Mouse (Mus musculus): ENCODE measurements around the gene Itih3. TPM values are rescaled to one million over a fixed set of nuclear protein-coding genes. Genes with fewer than 3 reads are reported as not detected.

Itih3 gene
- polyA plus RNA-seq (2015; fragmentation: Nextera tagmentation; extraction: Ambion mirVana) = 3.2 and 5.1 TPM in 2 replicates

GRCm38 (mm10) chr14:30923375-30924105, at the start of gene Itih3:
Itih3 (minus strand) TSS chr14:30923760.
- H3K4me3 ChIP-seq (replicated peaks) = no peak within 1 kb of the TSS
- no peak for ATAC-seq
- no peak within 1 kb of the TSS for H3K9ac ChIP-seq
- no peaks in the 10 kb centered on the region for H3K4me1 ChIP-seq (replicated peaks)
- no peak within 1 kb of the TSS for H3K27ac ChIP-seq
- H3K9me3 ChIP-seq = no peaks in the 10 kb centered on the region
- H3K4me2 ChIP-seq (replicated peaks) = no peak within 1 kb of the TSS
- H3K36me3 ChIP-seq = no peaks in the 10 kb centered on the region
- H3K27me3 ChIP-seq (replicated peaks) = no peaks in the 10 kb centered on the region
- 38% methylated on average over 6 of the region's 6 CpGs for WGBS

- H3K4me3 ChIP-seq (replicated peaks) = no peak overlapping the region
- no peak overlapping the region for H3K9ac ChIP-seq
- ATAC-seq = no peak
- H3K4me2 ChIP-seq (replicated peaks) = no peak overlapping the region
- H3K4me1 ChIP-seq (replicated peaks) = no peaks in the 10 kb centered on the region
- 92% methylated on average over 1 of the region's 1 CpGs for WGBS
- no peak overlapping the region for H3K27ac ChIP-seq
- no peaks in the 10 kb centered on the region for H3K27me3 ChIP-seq (replicated peaks)
- H3K36me3 ChIP-seq = no peaks in the 10 kb centered on the region; the same call in 1 of the 2 replicates
- no peaks in the 10 kb centered on the region for H3K9me3 ChIP-seq
These were observed 36.8 kb upstream of the Itih3 start for GRCm38 (mm10) chr14:30960366-30960765.

- 94% methylated on average over 4 of the region's 4 CpGs for WGBS
These were observed 35.5 kb upstream of the Itih3 start for GRCm38 (mm10) chr14:30959031-30959430.

GRCm38 (mm10) chr14:30958517-30958916, 35.0 kb upstream of the Itih3 start:
- Histone ChIP-seq H3K36me3 (no peaks in the 10 kb centered on the region; the same call in 1 of the 2 replicates), H3K27me3 (replicated peaks) (no peaks in the 10 kb centered on the region), H3K4me3 (replicated peaks) (no peak overlapping the region), H3K27ac (no peak overlapping the region), H3K4me2 (replicated peaks) (no peak overlapping the region), H3K4me1 (replicated peaks) (no peaks in the 10 kb centered on the region), H3K9me3 (no peaks in the 10 kb centered on the region), H3K9ac (no peak overlapping the region)
- 70% methylated on average over 2 of the region's 2 CpGs for WGBS
- ATAC-seq = no peak

More at GRCm38 (mm10) chr14:30959031-30959430, 35.5 kb upstream of the Itih3 start:
- no peak overlapping the region for H3K27ac ChIP-seq
- H3K4me3 ChIP-seq (replicated peaks) = no peak overlapping the region
- no peaks in the 10 kb centered on the region for H3K4me1 ChIP-seq (replicated peaks)
- no peak for ATAC-seq
- no peak overlapping the region for H3K9ac ChIP-seq
- H3K9me3 ChIP-seq = no peaks in the 10 kb centered on the region
- H3K27me3 ChIP-seq (replicated peaks) = no peaks in the 10 kb centered on the region
- no peaks in the 10 kb centered on the region; the same call in 1 of the 2 replicates for H3K36me3 ChIP-seq
- no peak overlapping the region for H3K4me2 ChIP-seq (replicated peaks)

GRCm38 (mm10) chr14:30951154-30951825, 27.7 kb upstream of the Itih3 start, which contains the start of gene Nek4:
Nek4 (plus strand) TSS chr14:30951377.
- H3K4me1 ChIP-seq (replicated peaks) = 0 out of 2 replicates have a peak, but pooled peaks cover 2% of the 10 kb centered on the region
- no peaks in the 10 kb centered on the region for H3K36me3 ChIP-seq
- no peak within 1 kb of the TSS; the same call in 1 of the 2 replicates for H3K27ac ChIP-seq
- peak; percentile 100 for ATAC-seq
- H3K9me3 ChIP-seq = no peaks in the 10 kb centered on the region
- WGBS = under 1% methylated on average over 57 of the region's 57 CpGs
- H3K9ac ChIP-seq = peak within 1 kb of the TSS; percentile 70
- H3K4me3 ChIP-seq (replicated peaks) = peak within 1 kb of the TSS; percentile 71
- peak within 1 kb of the TSS; percentile 70 for H3K4me2 ChIP-seq (replicated peaks)
- no peaks in the 10 kb centered on the region for H3K27me3 ChIP-seq (replicated peaks)

- 0 out of 2 replicates have a peak, but pooled peaks cover 2% of the 10 kb centered on the region for H3K4me1 ChIP-seq (replicated peaks)
- H3K9ac ChIP-seq = no peak overlapping the region
- H3K4me2 ChIP-seq (replicated peaks) = no peak overlapping the region
- no peak overlapping the region for H3K27ac ChIP-seq
- H3K36me3 ChIP-seq = no peaks in the 10 kb centered on the region
- no peak overlapping the region for H3K4me3 ChIP-seq (replicated peaks)
- 88% methylated on average over 10 of the region's 10 CpGs for WGBS
- ATAC-seq = no peak
- H3K27me3 ChIP-seq (replicated peaks) = no peaks in the 10 kb centered on the region
- no peaks in the 10 kb centered on the region for H3K9me3 ChIP-seq
These were observed 26.4 kb upstream of the Itih3 start for GRCm38 (mm10) chr14:30949986-30950385.

- Histone ChIP-seq H3K36me3 (no peaks in the 10 kb centered on the region), H3K4me3 (replicated peaks) (no peak overlapping the region), H3K4me2 (replicated peaks) (no peak overlapping the region), H3K27me3 (replicated peaks) (no peaks in the 10 kb centered on the region), H3K9ac (no peak overlapping the region), H3K9me3 (no peaks in the 10 kb centered on the region), H3K4me1 (replicated peaks) (no peaks in the 10 kb centered on the region), H3K27ac (no peak overlapping the region)
- 66% methylated on average over 2 of the region's 2 CpGs for WGBS
- peak; percentile 17; the same call in 1 of the 2 replicates for ATAC-seq
These were observed 21.2 kb upstream of the Itih3 start for GRCm38 (mm10) chr14:30944745-30945144.

GRCm38 (mm10) chr14:30943860-30944674, 20.5 kb upstream of the Itih3 start:
- peak; percentile 41; the same call in 1 of the 2 replicates for ATAC-seq
- H3K27ac ChIP-seq = no peak overlapping the region

GRCm38 (mm10) chr14:30943038-30943437, 19.5 kb upstream of the Itih3 start, which contains the start of gene Itih1:
Itih1 (minus strand) TSS chr14:30943289.
- no peak within 1 kb of the TSS for H3K27ac ChIP-seq
- H3K36me3 ChIP-seq = no peaks in the 10 kb centered on the region
- H3K27me3 ChIP-seq (replicated peaks) = no peaks in the 10 kb centered on the region
- no peak within 1 kb of the TSS for H3K4me2 ChIP-seq (replicated peaks)
- 65% methylated on average over 7 of the region's 7 CpGs for WGBS
- no peaks in the 10 kb centered on the region for H3K4me1 ChIP-seq (replicated peaks)
- no peak for ATAC-seq
- H3K9ac ChIP-seq = no peak within 1 kb of the TSS
- no peak within 1 kb of the TSS for H3K4me3 ChIP-seq (replicated peaks)
- H3K9me3 ChIP-seq = no peaks in the 10 kb centered on the region

More at GRCm38 (mm10) chr14:30943860-30944674, 20.5 kb upstream of the Itih3 start:
- WGBS = 63% methylated on average over 11 of the region's 11 CpGs
- Histone ChIP-seq H3K4me1 (replicated peaks) (no peaks in the 10 kb centered on the region), H3K36me3 (no peaks in the 10 kb centered on the region), H3K9me3 (no peaks in the 10 kb centered on the region), H3K27me3 (replicated peaks) (no peaks in the 10 kb centered on the region), H3K4me3 (replicated peaks) (no peak overlapping the region), H3K9ac (no peak overlapping the region), H3K4me2 (replicated peaks) (no peak overlapping the region)

GRCm38 (mm10) chr14:30942254-30942653, 18.7 kb upstream of the Itih3 start:
- Histone ChIP-seq H3K27me3 (replicated peaks) (no peaks in the 10 kb centered on the region), H3K27ac (no peak overlapping the region), H3K36me3 (no peaks in the 10 kb centered on the region), H3K4me3 (replicated peaks) (no peak overlapping the region), H3K4me1 (replicated peaks) (no peaks in the 10 kb centered on the region), H3K9me3 (no peaks in the 10 kb centered on the region), H3K9ac (no peak overlapping the region), H3K4me2 (replicated peaks) (no peak overlapping the region)
- no peak for ATAC-seq
- 85% methylated on average over 4 of the region's 4 CpGs for WGBS

GRCm38 (mm10) chr14:30933351-30933750, 9.8 kb upstream of the Itih3 start:
- Histone ChIP-seq H3K4me1 (replicated peaks) (no peaks in the 10 kb centered on the region), H3K4me3 (replicated peaks) (no peak overlapping the region), H3K9me3 (no peaks in the 10 kb centered on the region), H3K27ac (no peak overlapping the region), H3K4me2 (replicated peaks) (no peak overlapping the region), H3K36me3 (no peaks in the 10 kb centered on the region), H3K9ac (no peak overlapping the region), H3K27me3 (replicated peaks) (no peaks in the 10 kb centered on the region)
- WGBS = 82% methylated on average over 9 of the region's 9 CpGs
- ATAC-seq = no peak

GRCm38 (mm10) chr14:30930386-30930785, 6.8 kb upstream of the Itih3 start:
- no peaks in the 10 kb centered on the region for H3K4me1 ChIP-seq (replicated peaks)
- H3K27ac ChIP-seq = no peak overlapping the region
- no peak overlapping the region for H3K4me2 ChIP-seq (replicated peaks)
- H3K9me3 ChIP-seq = no peaks in the 10 kb centered on the region
- H3K27me3 ChIP-seq (replicated peaks) = no peaks in the 10 kb centered on the region
- no peak overlapping the region for H3K4me3 ChIP-seq (replicated peaks)
- no peaks in the 10 kb centered on the region for H3K36me3 ChIP-seq
- no peak for ATAC-seq
- WGBS = 85% methylated on average over 4 of the region's 4 CpGs
- no peak overlapping the region for H3K9ac ChIP-seq

Measured in intestine, embryonic 15.5 days (tissue).